Mouse (Mus musculus): Measurements from ENCODE around the gene Cfap61. TPM values are rescaled to one million over a fixed set of nuclear protein-coding genes. Genes with fewer than 3 reads are reported as not detected.

Cfap61 gene
- polyA plus RNA-seq, 1 experiment from 2014 or later = not detected

DNA sequence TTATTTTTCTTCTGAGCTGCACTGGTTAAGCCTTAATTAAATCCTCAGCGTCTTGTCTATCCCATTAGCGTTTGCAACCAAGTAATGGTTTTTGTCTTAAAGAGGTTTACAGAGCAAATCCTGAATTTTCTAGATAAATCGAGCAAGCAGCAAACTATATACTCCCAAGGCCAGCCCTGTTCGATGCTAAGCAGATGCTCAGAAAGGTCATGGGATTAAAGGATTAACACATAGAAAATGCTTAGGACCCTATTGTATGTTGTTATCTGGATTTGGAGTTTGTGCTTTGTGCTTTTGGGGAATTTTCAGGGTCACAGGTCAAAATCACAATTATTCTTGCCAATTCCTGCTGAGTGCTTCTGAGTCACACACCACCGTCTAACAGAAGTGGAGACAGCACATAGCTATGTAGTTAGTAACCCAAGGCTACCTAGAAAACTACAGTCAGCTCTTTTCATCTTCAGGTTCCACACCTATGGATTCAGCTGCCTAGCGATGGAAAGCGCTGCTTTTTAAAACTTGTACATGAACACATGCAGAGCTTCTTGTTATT is 13.9 kb downstream of the Cfap61 start:
- no peak overlapping the region for H3K27ac ChIP-seq (ENCODE audit: low read depth)
- no peaks in the 10 kb centered on the region for H3K27me3 ChIP-seq (ENCODE audit: insufficient read depth, low read length)
- ATAC-seq (no peak), DNase-seq (no peak)
- TF ChIP-seq EP300 (IDR thresholded peaks at IDR 0.05; ENCODE audit: low read depth) = no peak
- no peak for TF ChIP-seq CTCF (IDR thresholded peaks at IDR 0.05; ENCODE audit: low read depth)
- WGBS (ENCODE audit: insufficient replicate concordance) = 73% methylated on average over 7 of the region's 7 CpGs
- H3K36me3 ChIP-seq (replicated peaks; ENCODE audit: insufficient read depth, low read length) = no peaks in the 10 kb centered on the region
- no peak overlapping the region for H3K4me2 ChIP-seq (ENCODE audit: low read depth, low read length)
- no peak overlapping the region for H3K4me3 ChIP-seq (ENCODE audit: low read depth, low read length)
- no peak overlapping the region for H3K9ac ChIP-seq (replicated peaks)
- no peaks in the 10 kb centered on the region for H3K4me1 ChIP-seq (ENCODE audit: insufficient read depth)
- H3K9me3 ChIP-seq (ENCODE audit: low read length) = no peaks in the 10 kb centered on the region

DNA sequence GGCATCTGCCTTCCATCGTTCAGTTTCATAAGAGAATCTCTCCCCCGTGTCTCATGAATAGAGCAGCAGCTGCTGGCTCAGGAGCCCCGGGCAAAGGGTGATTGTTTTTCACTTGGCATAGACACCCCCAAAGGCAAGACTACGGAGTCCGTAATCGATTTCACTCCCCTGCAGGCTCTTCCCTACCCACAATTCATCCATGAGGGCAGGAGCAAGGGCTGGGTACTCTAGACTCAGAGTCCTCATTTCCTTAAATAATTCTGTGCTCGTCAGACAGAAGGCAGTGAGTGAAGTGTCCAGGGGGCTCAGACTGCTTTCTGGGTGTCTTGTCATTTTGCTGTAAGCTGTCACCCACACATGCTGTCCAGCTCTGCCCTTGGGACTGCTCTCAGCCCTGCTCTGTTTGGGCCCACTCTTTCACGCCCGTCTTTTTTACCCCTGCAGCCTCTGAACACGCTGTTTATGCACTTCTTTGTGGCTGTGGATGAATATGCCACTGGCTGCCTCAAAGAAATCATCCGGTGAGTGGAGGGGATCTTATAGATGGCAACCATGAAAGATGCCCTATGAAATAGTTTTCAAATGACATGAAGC is 15.0 kb downstream of the Cfap61 start:
- WGBS (ENCODE audit: insufficient replicate concordance) = 68% methylated on average over 11 of the region's 11 CpGs

DNA sequence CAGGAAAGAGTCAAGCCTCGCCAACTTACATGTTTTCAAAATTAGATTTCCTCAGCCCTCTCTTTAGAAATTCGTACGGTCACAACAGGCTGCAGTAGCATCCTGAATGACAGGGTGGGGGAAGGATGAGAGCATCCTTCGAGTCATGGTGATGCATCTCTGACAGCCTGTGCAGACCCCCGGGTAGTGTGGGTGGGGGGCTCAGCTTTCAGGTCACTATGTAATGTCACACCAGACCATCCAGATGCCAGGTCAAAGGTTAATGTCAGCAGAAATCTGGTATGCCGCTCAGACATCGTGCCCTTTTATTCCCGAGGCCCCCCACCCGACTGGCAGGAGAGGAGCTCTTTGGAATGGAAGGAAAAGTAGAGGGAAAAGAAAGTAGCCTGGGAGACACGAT is 15.7 kb downstream of the Cfap61 start:
- H3K27me3 ChIP-seq (ENCODE audit: insufficient read depth, low read length) = no peaks in the 10 kb centered on the region
- no peaks in the 10 kb centered on the region for H3K9me3 ChIP-seq (ENCODE audit: low read length)
- H3K9ac ChIP-seq (replicated peaks) = no peak overlapping the region
- no peak overlapping the region for H3K27ac ChIP-seq (ENCODE audit: low read depth)
- H3K4me2 ChIP-seq (ENCODE audit: low read depth, low read length) = no peak overlapping the region
- ATAC-seq (no peak), DNase-seq (no peak)
- no peaks in the 10 kb centered on the region for H3K4me1 ChIP-seq (ENCODE audit: insufficient read depth)
- WGBS (ENCODE audit: insufficient replicate concordance) = 57% methylated on average over 10 of the region's 10 CpGs
- no peak overlapping the region for H3K4me3 ChIP-seq (ENCODE audit: low read depth, low read length)
- TF ChIP-seq CTCF (IDR thresholded peaks at IDR 0.05; ENCODE audit: low read depth) (no peak), EP300 (IDR thresholded peaks at IDR 0.05; ENCODE audit: low read depth) (no peak)
- H3K36me3 ChIP-seq (replicated peaks; ENCODE audit: insufficient read depth, low read length) = no peaks in the 10 kb centered on the region

More for the DNA sequence above, 15.0 kb downstream of the Cfap61 start:
- Histone ChIP-seq H3K27ac (ENCODE audit: low read depth) (no peak overlapping the region), H3K4me3 (ENCODE audit: low read depth, low read length) (no peak overlapping the region), H3K4me1 (ENCODE audit: insufficient read depth) (no peaks in the 10 kb centered on the region), H3K4me2 (ENCODE audit: low read depth, low read length) (no peak overlapping the region), H3K9me3 (ENCODE audit: low read length) (no peaks in the 10 kb centered on the region), H3K36me3 (replicated peaks; ENCODE audit: insufficient read depth, low read length) (no peaks in the 10 kb centered on the region), H3K27me3 (ENCODE audit: insufficient read depth, low read length) (no peaks in the 10 kb centered on the region), H3K9ac (replicated peaks) (no peak overlapping the region)
- DNase-seq (no peak), ATAC-seq (no peak)
- no peak for TF ChIP-seq EP300 (IDR thresholded peaks at IDR 0.05; ENCODE audit: low read depth)

DNA sequence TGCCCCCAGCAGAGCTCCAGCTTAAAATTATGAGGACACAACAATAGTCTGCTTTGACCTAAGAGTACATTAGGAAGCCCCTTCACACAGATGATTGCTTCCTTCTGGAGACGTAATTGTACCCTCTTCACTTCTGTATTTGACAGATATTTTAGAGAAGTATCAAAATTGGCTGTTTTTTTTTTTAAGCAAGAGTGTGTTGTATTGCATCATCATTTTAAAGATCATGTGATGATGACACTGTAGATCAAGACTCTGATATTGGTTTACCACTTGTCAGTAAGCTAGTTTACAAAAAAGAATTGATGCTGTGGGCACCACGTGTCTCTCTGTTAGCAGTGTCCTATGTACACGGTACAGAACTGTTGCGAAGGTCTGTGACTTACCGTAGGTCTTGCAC is 18.1 kb downstream of the Cfap61 start:
- no peak for TF ChIP-seq EP300 (IDR thresholded peaks at IDR 0.05; ENCODE audit: low read depth)
- no peak for TF ChIP-seq CTCF (IDR thresholded peaks at IDR 0.05; ENCODE audit: low read depth)
- 54% methylated on average over 5 of the region's 5 CpGs for whole genome bisulfite sequencing (ENCODE audit: insufficient replicate concordance)
- H3K36me3 ChIP-seq (replicated peaks; ENCODE audit: insufficient read depth, low read length) = no peaks in the 10 kb centered on the region
- no peak overlapping the region for H3K4me3 ChIP-seq (ENCODE audit: low read depth, low read length)
- no peak overlapping the region for H3K9ac ChIP-seq (replicated peaks)
- no peaks in the 10 kb centered on the region for H3K9me3 ChIP-seq (ENCODE audit: low read length)
- H3K27ac ChIP-seq (ENCODE audit: low read depth) = no peak overlapping the region
- DNase-seq (no peak), ATAC-seq (no peak)
- H3K4me1 ChIP-seq (ENCODE audit: insufficient read depth) = no peaks in the 10 kb centered on the region
- H3K27me3 ChIP-seq (ENCODE audit: insufficient read depth, low read length) = no peaks in the 10 kb centered on the region
- H3K4me2 ChIP-seq (ENCODE audit: low read depth, low read length) = no peak overlapping the region

DNA sequence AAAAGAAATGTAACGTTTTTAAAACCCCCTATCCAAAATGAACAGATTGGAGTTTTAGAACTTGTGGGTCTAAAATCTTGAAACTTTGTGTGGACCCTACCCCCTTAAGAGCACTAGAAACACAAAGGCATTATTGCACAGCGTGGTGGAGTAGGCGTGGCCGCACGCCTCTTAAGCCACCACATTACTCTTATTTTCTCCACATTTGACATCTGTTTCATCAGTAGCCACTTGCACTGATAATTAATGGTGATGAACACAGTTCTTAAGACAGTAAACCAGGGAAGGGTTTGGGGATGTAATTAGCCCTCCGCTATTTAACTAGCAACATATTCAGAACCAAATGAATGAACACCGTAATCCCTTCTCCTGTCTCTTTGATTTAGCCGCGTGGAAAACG is 21.3 kb downstream of the Cfap61 start:
- Histone ChIP-seq H3K27me3 (ENCODE audit: insufficient read depth, low read length) (no peaks in the 10 kb centered on the region), H3K4me3 (ENCODE audit: low read depth, low read length) (no peak overlapping the region), H3K4me2 (ENCODE audit: low read depth, low read length) (no peak overlapping the region), H3K9ac (replicated peaks) (no peak overlapping the region), H3K36me3 (replicated peaks; ENCODE audit: insufficient read depth, low read length) (no peaks in the 10 kb centered on the region), H3K9me3 (ENCODE audit: low read length) (no peaks in the 10 kb centered on the region), H3K27ac (ENCODE audit: low read depth) (no peak overlapping the region), H3K4me1 (ENCODE audit: insufficient read depth) (no peaks in the 10 kb centered on the region)
- no peak for ATAC-seq
- 65% methylated on average over 10 of the region's 10 CpGs for WGBS (ENCODE audit: insufficient replicate concordance)
- TF ChIP-seq CTCF (IDR thresholded peaks at IDR 0.05; ENCODE audit: low read depth) (no peak), EP300 (IDR thresholded peaks at IDR 0.05; ENCODE audit: low read depth) (no peak)
- DNase-seq = no peak

DNA sequence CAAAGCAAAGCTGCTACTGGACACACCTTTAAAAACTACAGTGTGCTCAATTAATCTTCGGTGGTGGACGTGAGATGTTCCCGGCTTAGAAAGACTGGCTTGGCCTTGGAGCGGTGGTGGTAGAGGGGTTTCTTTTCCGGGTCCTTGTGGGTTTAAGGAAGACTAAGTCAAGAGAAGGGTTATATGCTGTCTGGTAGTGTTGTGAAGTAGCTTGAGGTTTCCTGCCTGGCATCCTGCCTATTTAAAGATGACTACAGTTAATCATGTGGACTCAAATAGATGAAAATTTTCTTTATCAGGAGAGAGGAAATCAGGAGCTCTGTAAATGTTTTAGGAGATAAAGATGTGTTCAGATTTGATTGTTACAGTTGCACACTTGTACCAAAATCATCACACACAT is 21.7 kb downstream of the Cfap61 start:
- Histone ChIP-seq H3K4me1 (ENCODE audit: insufficient read depth) (no peaks in the 10 kb centered on the region), H3K27ac (ENCODE audit: low read depth) (no peak overlapping the region), H3K4me3 (ENCODE audit: low read depth, low read length) (no peak overlapping the region), H3K9ac (replicated peaks) (no peak overlapping the region), H3K36me3 (replicated peaks; ENCODE audit: insufficient read depth, low read length) (no peaks in the 10 kb centered on the region), H3K27me3 (ENCODE audit: insufficient read depth, low read length) (no peaks in the 10 kb centered on the region), H3K4me2 (ENCODE audit: low read depth, low read length) (no peak overlapping the region), H3K9me3 (ENCODE audit: low read length) (no peaks in the 10 kb centered on the region)
- DNase-seq (no peak), ATAC-seq (no peak)
- WGBS (ENCODE audit: insufficient replicate concordance) = 49% methylated on average over 5 of the region's 5 CpGs
- TF ChIP-seq CTCF (IDR thresholded peaks at IDR 0.05; ENCODE audit: low read depth) (no peak), EP300 (IDR thresholded peaks at IDR 0.05; ENCODE audit: low read depth) (no peak)

Measured in liver, postnatal 0 days (tissue).